Mouse (Mus musculus): ENCODE measurements around the gene Ibsp. TPM values are rescaled to one million over a fixed set of nuclear protein-coding genes. Genes with fewer than 3 reads are reported as not detected.

Ibsp gene
- not detected in 2 replicates for polyA plus RNA-seq (2015; fragmentation: Nextera tagmentation; extraction: Ambion mirVana)

DNA sequence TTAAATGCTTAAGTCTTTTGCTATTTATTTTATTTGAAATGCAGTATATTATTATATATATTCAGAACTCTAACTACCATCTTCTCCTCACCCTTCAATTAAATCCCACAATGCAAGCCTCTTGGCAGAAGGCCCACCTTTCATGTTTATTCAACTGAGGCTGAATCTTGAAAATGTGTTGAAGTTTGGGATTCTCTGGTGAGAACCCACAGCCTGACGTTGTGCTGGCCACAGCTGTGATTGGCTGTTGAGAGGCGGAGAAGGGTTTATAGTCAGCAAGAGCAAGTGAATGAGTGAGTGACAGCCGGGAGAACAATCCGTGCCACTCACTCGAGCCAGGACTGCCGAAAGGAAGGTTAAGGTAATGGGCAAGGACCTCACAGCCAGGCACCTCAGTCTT lies at the start of gene Ibsp:
Ibsp (plus strand) TSS at position 178 of the 400 bp plus-strand sequence.
- H3K4me2 ChIP-seq (replicated peaks; ENCODE audit: low read depth), result no peak within 1 kb of the TSS
- 66% methylated on average over 6 of the region's 6 CpGs for WGBS
- no peaks in the 10 kb centered on the region for H3K27me3 ChIP-seq (replicated peaks; ENCODE audit: control insufficient read depth, insufficient read depth, low read length)
- H3K4me3 ChIP-seq (ENCODE audit: low read depth, low read length), result no peak within 1 kb of the TSS
- H3K9me3 ChIP-seq (ENCODE audit: control insufficient read depth), result no peaks in the 10 kb centered on the region
- no peaks in the 10 kb centered on the region for H3K36me3 ChIP-seq (ENCODE audit: control insufficient read depth, insufficient read depth)
- no peak within 1 kb of the TSS for H3K27ac ChIP-seq (ENCODE audit: low read depth, low read length)
- no peak for ATAC-seq
- TF ChIP-seq CTCF (IDR thresholded peaks at IDR 0.05; ENCODE audit: low read depth), result no peak
- H3K4me1 ChIP-seq (replicated peaks; ENCODE audit: control insufficient read depth, insufficient read depth, low read length), result no peaks in the 10 kb centered on the region
- no peak within 1 kb of the TSS for H3K9ac ChIP-seq (ENCODE audit: low read depth, low read length)

DNA sequence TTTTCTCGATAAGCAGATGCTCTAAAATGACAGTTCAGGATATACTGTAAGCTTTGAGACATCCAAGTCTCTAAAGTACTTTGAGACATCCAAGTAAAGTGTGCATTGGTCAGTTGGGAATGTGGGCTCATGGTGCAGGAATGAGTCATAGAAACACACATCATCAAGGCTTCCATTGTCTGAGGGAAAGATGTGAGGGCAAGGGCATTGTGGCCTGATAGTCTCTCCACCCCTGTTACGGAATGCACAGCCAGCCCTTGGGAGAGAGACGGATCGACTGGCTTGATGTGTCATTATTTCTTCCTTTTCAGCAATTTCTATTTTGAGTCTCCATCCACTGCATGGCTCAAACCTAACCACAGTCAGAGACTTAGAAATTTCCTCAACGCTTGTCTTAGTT lies 47.2 kb upstream of the Ibsp start:
- 83% methylated on average over 5 of the region's 5 CpGs for WGBS
- no peaks in the 10 kb centered on the region for H3K36me3 ChIP-seq (ENCODE audit: control insufficient read depth, insufficient read depth)
- no peak overlapping the region for H3K4me3 ChIP-seq (ENCODE audit: low read depth, low read length)
- no peak for ATAC-seq
- no peaks in the 10 kb centered on the region for H3K27me3 ChIP-seq (replicated peaks; ENCODE audit: control insufficient read depth, insufficient read depth, low read length)
- TF ChIP-seq CTCF (IDR thresholded peaks at IDR 0.05; ENCODE audit: low read depth), result no peak
- no peaks in the 10 kb centered on the region for H3K9me3 ChIP-seq (ENCODE audit: control insufficient read depth)
- H3K4me1 ChIP-seq (replicated peaks; ENCODE audit: control insufficient read depth, insufficient read depth, low read length), result no peaks in the 10 kb centered on the region
- H3K4me2 ChIP-seq (replicated peaks; ENCODE audit: low read depth), result no peak overlapping the region
- H3K27ac ChIP-seq (ENCODE audit: low read depth, low read length), result no peak overlapping the region
- H3K9ac ChIP-seq (ENCODE audit: low read depth, low read length), result no peak overlapping the region

DNA sequence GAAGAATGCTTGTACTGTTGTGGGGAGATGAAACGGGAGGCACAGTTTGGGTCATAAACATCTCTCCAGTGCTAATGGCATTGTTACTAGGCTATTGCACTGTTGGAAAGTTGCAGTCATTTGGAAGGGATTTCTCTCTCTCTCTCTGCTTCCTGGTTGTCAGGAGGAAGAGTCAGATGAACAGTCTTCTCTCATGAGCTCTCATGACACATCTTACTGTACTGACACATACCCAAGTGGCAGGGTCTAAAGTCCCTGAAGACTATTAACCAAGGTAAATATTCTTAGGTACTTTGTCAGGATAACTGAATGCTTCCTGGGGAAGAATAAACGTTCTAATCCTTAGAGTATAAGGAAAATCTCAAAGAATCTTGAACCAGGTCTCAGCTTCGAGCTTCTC lies 42.4 kb upstream of the Ibsp start:
- WGBS, result 31% methylated on average over 3 of the region's 3 CpGs
- no peak for TF ChIP-seq CTCF (IDR thresholded peaks at IDR 0.05; ENCODE audit: low read depth)

DNA sequence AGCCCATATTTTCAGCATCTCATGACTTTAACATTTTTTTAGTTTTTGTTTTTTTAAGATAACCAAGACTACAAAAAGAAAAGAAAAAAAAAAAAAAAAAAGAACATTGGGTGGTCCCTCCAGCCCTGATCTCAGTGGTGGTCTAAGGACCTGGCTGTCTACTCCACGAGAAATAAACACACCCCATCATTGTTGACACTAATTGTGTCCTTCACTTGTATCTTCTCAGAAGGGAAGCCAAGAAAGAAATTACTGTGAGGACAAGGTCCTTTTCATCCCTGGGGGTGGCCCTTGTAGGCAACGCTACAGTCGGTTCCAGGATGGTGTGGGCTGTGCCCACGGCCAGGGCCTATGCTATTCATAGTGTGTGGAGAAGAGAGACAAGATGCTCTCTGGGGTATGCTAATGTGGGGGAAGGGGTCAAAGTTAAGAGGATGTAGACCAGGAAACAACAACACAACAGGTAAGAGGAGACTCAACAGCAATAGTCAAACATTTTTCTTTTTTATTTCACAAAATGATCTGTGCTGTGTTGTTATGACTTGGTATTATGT lies 37.0 kb upstream of the Ibsp start:
- H3K4me1 ChIP-seq (replicated peaks; ENCODE audit: control insufficient read depth, insufficient read depth, low read length), result peaks cover 9% of the 10 kb centered on the region; the same call in 1 of the 2 replicates
- no peak overlapping the region for H3K4me2 ChIP-seq (replicated peaks; ENCODE audit: low read depth)
- 61% methylated on average over 4 of the region's 4 CpGs for WGBS
- H3K9me3 ChIP-seq (ENCODE audit: control insufficient read depth), result no peaks in the 10 kb centered on the region
- no peak for TF ChIP-seq CTCF (IDR thresholded peaks at IDR 0.05; ENCODE audit: low read depth)
- H3K27ac ChIP-seq (ENCODE audit: low read depth, low read length), result no peak overlapping the region
- no peaks in the 10 kb centered on the region for H3K36me3 ChIP-seq (ENCODE audit: control insufficient read depth, insufficient read depth)
- H3K4me3 ChIP-seq (ENCODE audit: low read depth, low read length), result no peak overlapping the region
- no peak overlapping the region for H3K9ac ChIP-seq (ENCODE audit: low read depth, low read length)
- ATAC-seq, result no peak
- H3K27me3 ChIP-seq (replicated peaks; ENCODE audit: control insufficient read depth, insufficient read depth, low read length), result no peaks in the 10 kb centered on the region

More for the DNA sequence above, 42.4 kb upstream of the Ibsp start:
- H3K36me3 ChIP-seq (ENCODE audit: control insufficient read depth, insufficient read depth), result no peaks in the 10 kb centered on the region
- no peaks in the 10 kb centered on the region for H3K9me3 ChIP-seq (ENCODE audit: control insufficient read depth)
- H3K4me2 ChIP-seq (replicated peaks; ENCODE audit: low read depth), result no peak overlapping the region
- H3K27me3 ChIP-seq (replicated peaks; ENCODE audit: control insufficient read depth, insufficient read depth, low read length), result no peaks in the 10 kb centered on the region
- no peak overlapping the region for H3K9ac ChIP-seq (ENCODE audit: low read depth, low read length)
- no peak overlapping the region for H3K27ac ChIP-seq (ENCODE audit: low read depth, low read length)
- no peaks in the 10 kb centered on the region for H3K4me1 ChIP-seq (replicated peaks; ENCODE audit: control insufficient read depth, insufficient read depth, low read length)
- peak; percentile 65; the same call in 1 of the 2 replicates for ATAC-seq
- no peak overlapping the region for H3K4me3 ChIP-seq (ENCODE audit: low read depth, low read length)

DNA sequence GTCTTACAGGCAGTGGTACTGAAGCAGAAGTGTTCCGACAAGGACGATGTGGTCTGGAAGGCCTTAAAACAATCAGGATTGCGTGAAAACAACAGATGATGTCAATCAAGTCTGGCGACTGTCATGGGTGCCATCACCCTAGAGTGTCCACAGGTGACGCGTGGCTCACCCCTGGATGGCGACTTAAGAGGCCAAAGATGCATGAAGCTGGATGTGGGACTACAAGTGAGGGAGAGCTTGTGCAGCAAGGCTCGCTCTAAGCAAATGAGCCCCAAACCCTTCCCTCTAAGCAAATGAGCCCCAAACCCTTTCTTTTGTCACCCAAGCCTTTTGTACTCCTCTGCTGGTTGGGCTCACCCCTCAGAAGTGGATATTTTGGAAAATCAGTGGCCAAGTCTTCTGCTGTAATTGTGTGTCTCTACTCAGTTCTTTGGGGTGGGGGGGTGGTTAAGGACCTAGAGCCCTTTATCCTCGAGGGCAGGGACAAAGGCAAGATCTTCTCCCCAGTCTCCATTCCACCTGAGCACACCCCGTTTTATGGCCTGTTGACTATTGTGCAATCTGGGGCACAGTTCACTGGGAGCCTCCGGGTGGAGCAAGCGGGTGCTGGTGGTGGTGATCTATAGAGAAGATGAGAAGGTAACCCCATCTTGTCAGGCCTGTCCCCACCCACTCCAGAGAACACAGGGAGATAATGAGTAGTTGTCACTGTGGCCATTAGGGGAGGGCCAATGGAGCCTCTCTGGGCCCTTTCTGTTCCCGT lies 35.8 kb upstream of the Ibsp start:
- H3K9ac ChIP-seq (ENCODE audit: low read depth, low read length), result no peak overlapping the region
- H3K4me2 ChIP-seq (replicated peaks; ENCODE audit: low read depth), result 0 out of 2 replicates have a peak overlapping the region, but pooled peaks have one; percentile 24
- peaks cover 9% of the 10 kb centered on the region; the same call in 1 of the 2 replicates for H3K4me1 ChIP-seq (replicated peaks; ENCODE audit: control insufficient read depth, insufficient read depth, low read length)
- no peak for TF ChIP-seq CTCF (IDR thresholded peaks at IDR 0.05; ENCODE audit: low read depth)
- no peaks in the 10 kb centered on the region for H3K9me3 ChIP-seq (ENCODE audit: control insufficient read depth)
- H3K36me3 ChIP-seq (ENCODE audit: control insufficient read depth, insufficient read depth), result no peaks in the 10 kb centered on the region
- no peak overlapping the region for H3K4me3 ChIP-seq (ENCODE audit: low read depth, low read length)
- WGBS, result 73% methylated on average over 13 of the region's 13 CpGs
- peak; percentile 99 for ATAC-seq
- no peak overlapping the region for H3K27ac ChIP-seq (ENCODE audit: low read depth, low read length)
- H3K27me3 ChIP-seq (replicated peaks; ENCODE audit: control insufficient read depth, insufficient read depth, low read length), result no peaks in the 10 kb centered on the region

DNA sequence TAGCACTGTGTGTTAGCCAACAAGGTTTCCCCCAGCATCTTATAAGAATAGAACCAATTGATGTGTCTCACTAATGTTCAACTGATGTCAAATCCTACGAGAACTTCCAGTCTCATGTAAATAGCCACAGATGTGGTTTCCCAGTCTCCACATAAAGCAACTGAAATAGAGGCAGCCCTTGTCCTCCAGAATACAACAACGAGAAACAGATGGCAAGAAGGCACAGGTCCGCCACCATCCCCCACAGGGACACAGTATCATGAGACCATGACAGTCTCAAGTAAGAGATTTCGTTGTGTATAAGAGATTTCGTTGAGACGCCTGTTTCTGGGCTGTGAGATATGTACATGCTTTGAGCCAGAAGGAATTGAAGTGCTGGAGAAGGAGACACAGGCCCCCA lies 4.8 kb upstream of the Ibsp start:
- Histone ChIP-seq H3K27ac (ENCODE audit: low read depth, low read length) (no peak overlapping the region), H3K4me1 (replicated peaks; ENCODE audit: control insufficient read depth, insufficient read depth, low read length) (no peaks in the 10 kb centered on the region), H3K9me3 (ENCODE audit: control insufficient read depth) (no peaks in the 10 kb centered on the region), H3K4me2 (replicated peaks; ENCODE audit: low read depth) (no peak overlapping the region), H3K9ac (ENCODE audit: low read depth, low read length) (no peak overlapping the region), H3K27me3 (replicated peaks; ENCODE audit: control insufficient read depth, insufficient read depth, low read length) (no peaks in the 10 kb centered on the region), H3K36me3 (ENCODE audit: control insufficient read depth, insufficient read depth) (no peaks in the 10 kb centered on the region), H3K4me3 (ENCODE audit: low read depth, low read length) (no peak overlapping the region)
- TF ChIP-seq CTCF (IDR thresholded peaks at IDR 0.05; ENCODE audit: low read depth), result no peak
- 75% methylated on average over 6 of the region's 6 CpGs for WGBS
- ATAC-seq, result no peak
